Mouse (Mus musculus) neural tube, embryonic 14.5 days (tissue): ENCODE measurements at regions not wholly inside any gene's neighbourhood (a gene's known extent, or its start where the extent isn't known, plus 50 kb on each side); places are given as distances from the start of the nearest gene placed in this dataset.
"Not testable (repeated sequence)": the region's sequence is repeated elsewhere in the genome, so short reads cannot be mapped to it uniquely, and the experiment has no call there.

Source experiments
- ATAC-seq: fragments of 200-750 bp; cut with Nextera tagmentation; 2 replicates; pipeline ENCODE4 v1.8.0; 2017; ENCODE audit warnings: low read depth, mild to moderate bottlenecking, moderate TSS enrichment, moderate library complexity
- H3K27ac ChIP-seq: fragments of 300-500 bp; sonication (generic); 2 replicates; pipeline ENCODE4 v1.5.1; 2014; ENCODE audit warnings: low read depth, mild to moderate bottlenecking, control low read depth, low read length, moderate library complexity, mixed read lengths
- H3K27me3 ChIP-seq: fragments of 300-500 bp; sonication (generic); 2 replicates; pipeline ENCODE4 v1.6.1; 2014; ENCODE audit warnings: low read length; ENCODE audit not compliant: control insufficient read depth, insufficient read depth
- H3K36me3 ChIP-seq: fragments of 300-500 bp; sonication (generic); 2 replicates; pipeline ENCODE4 v1.6.1; 2014; ENCODE audit warnings: low read length, mixed read lengths; ENCODE audit not compliant: control insufficient read depth, insufficient read depth
- H3K4me1 ChIP-seq: fragments of 300-500 bp; sonication (generic); 2 replicates; pipeline ENCODE4 v1.6.1; 2014; ENCODE audit warnings: low read length; ENCODE audit not compliant: control insufficient read depth, insufficient read depth
- H3K4me2 ChIP-seq: fragments of 300-500 bp; sonication (generic); 2 replicates; pipeline ENCODE4 v1.6.1; 2014; ENCODE audit warnings: mild to moderate bottlenecking, low read depth, low read length, control low read depth
- H3K4me3 ChIP-seq: fragments of 300-500 bp; sonication (generic); 2 replicates; pipeline ENCODE4 v1.5.1; 2014; ENCODE audit warnings: low read depth, low read length, control low read depth, mixed read lengths
- H3K9ac ChIP-seq: fragments of 300-500 bp; sonication (generic); replicated peaks from 2 replicates; pipeline ENCODE4 v1.6.1; 2014; ENCODE audit warnings: low read depth, mild to moderate bottlenecking, control low read depth, low read length, mixed read lengths
- H3K9me3 ChIP-seq: fragments of 300-500 bp; sonication (generic); 2 replicates; pipeline ENCODE4 v1.6.1; 2016; ENCODE audit warnings: low read length; ENCODE audit not compliant: control insufficient read depth
- WGBS: fragments of 180-500 bp; shearing (Covaris S2); extraction: QIAGEN DNeasy Blood & Tissue Kit; methylation state at CpG from one replicate; pipeline ENCODE4 v1.1.7; 2014; 5-methylcytosine and 5-hydroxymethylcytosine counted together

DNA sequence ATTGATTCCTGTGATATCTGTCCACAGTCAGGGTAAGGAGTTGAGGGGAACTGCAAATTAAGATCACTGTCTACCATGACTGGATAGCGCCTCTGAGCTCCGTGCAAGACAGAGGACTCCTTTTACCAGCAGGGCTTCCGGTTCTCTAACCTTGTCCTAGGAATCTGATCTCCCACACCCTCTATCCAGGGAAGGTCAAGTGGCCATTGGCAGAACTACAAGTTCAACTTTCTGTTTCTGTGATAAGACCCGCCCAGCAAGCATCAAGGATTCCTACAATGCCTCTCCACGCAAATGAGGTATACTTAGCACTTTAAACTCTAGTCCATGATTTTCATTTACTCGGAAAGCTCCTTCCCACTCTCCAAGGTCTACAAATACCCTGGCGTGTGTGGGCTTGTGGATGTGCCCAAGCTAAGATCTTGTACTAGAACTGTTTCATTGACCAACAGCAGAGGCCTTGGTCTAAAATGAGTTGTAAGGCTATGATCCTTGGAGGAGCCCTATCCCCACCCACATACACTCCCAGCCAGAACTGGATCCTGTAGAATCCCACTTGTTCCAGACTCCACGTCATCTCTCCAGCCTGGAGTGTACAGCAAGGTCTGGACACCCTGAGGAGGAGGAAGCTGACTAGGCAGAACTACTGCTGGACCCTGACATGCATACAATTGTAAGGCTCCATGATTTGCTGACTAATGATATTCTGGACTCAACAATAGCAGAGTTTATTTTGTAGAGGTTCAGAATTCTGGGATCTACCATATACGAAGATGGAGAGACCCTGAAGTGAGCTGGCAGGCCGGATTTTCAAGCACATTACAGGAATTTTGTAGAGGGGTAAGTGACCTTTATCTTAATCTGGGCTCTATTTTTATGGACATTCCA is 190.8 kb upstream of the Phyhipl start:
- H3K4me3 ChIP-seq: no peak overlapping the region
- H3K4me2 ChIP-seq: no peak overlapping the region
- no peak overlapping the region for H3K9ac ChIP-seq
- no peaks in the 10 kb centered on the region for H3K9me3 ChIP-seq
- no peak overlapping the region for H3K27ac ChIP-seq
- no peaks in the 10 kb centered on the region for H3K27me3 ChIP-seq
- ATAC-seq: no peak
- WGBS: 93% methylated on average over 10 of the region's 10 CpGs
- H3K4me1 ChIP-seq: no peaks in the 10 kb centered on the region
- H3K36me3 ChIP-seq: no peaks in the 10 kb centered on the region

DNA sequence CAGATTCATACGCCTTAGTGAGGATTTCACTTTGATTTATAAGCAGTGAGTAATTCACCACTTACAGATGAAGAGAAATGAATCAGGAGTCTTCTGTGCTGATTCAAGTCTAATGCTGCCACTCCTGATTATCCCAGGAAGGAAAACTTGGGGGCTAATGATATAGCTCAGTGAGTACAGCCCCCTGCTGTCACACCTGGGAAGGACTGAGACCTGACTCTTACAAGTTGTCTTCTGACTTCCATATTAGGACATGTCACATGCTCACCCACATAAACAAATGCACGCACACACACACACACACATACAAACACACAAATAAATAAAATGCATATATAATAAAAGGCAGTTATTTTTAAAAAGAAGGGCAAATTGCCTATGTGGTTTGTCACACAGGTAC is 188.1 kb upstream of the Phyhipl start:
- no peaks in the 10 kb centered on the region for H3K36me3 ChIP-seq
- 83% methylated on average over 2 of the region's 2 CpGs for WGBS
- H3K9me3 ChIP-seq: no peaks in the 10 kb centered on the region
- no peaks in the 10 kb centered on the region for H3K27me3 ChIP-seq
- no peaks in the 10 kb centered on the region for H3K4me1 ChIP-seq
- H3K4me3 ChIP-seq: no peak overlapping the region
- no peak for ATAC-seq
- H3K27ac ChIP-seq: no peak overlapping the region
- H3K9ac ChIP-seq: no peak overlapping the region
- H3K4me2 ChIP-seq: no peak overlapping the region

DNA sequence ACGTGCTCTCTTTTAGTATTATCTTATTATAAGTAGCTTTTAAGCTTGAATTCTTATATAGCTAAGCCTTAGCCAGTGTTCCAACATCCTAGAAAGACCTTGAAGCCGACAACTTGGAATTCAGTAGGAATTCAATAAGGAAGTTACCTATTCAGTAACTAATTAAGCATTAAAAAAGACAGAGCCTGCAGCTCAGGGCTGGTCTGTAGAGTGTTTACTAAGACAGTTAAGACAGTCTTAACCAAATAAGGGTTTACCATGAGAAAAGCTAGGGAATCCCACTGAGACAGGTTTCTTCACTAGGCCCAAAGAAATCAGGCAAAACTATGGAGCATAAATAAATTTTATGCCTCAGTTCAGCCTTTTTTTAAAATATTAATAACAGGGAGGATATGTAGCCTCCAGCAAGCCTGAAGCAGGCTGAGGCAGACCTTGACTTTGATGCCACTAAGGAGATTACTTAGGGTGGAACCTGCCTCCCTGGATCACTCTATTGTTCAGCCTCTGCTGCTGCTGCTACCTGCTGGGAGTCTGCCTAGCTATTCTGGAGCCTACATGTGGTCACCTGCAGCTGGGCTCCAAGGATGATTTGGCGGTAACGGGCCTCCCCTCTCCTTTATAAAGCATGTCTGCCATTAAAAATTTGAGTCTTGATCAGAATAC is 186.5 kb upstream of the Phyhipl start:
- WGBS: 89% methylated on average over 4 of the region's 4 CpGs
- Histone ChIP-seq H3K27ac (no peak overlapping the region), H3K4me2 (no peak overlapping the region), H3K27me3 (no peaks in the 10 kb centered on the region), H3K36me3 (no peaks in the 10 kb centered on the region), H3K4me1 (no peaks in the 10 kb centered on the region), H3K4me3 (no peak overlapping the region), H3K9me3 (no peaks in the 10 kb centered on the region; the same call in 1 of the 2 replicates), H3K9ac (no peak overlapping the region)
- no peak for ATAC-seq

DNA sequence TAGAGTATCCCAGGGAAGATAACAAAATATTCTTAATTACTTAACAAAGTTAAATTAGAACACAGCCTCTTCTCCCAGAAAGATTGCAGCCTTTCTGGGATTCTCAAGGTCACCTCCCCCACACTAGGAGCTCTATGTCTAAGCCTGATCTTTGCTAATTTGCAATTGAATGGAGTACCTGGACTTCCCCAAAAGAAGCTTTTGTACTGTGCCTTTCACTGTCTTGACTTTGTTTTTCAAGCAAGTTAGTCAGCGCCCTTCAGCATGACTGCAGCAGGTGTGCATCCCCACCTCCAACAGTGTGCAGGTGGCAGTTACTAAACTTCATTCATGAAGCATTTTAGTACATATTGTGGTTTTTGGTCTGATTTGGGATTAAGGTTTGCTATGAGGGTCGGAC is 185.4 kb upstream of the Phyhipl start:
- WGBS: 94% methylated on average over 2 of the region's 2 CpGs

DNA sequence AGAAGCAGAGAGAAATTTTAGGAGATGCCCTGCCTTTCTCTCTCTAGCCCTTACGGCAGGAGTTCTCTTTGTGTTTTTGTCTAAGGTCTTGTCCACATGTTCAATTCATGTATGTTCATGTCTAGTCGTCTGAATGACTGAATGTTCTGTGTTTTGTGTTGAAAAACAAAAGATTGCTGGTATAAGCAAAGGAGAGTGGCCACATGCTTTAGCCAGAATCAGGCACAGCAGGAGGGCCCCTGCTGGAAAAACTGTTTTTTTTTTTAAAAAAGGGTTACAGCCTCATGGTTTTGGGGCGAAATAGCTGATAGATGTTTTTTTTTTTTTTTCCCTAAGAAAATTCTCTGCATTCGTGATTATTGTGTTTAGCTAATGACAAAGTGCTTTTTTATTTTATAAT is 182.4 kb upstream of the Phyhipl start:
- Histone ChIP-seq H3K27me3 (no peaks in the 10 kb centered on the region), H3K9ac (no peak overlapping the region), H3K27ac (no peak overlapping the region), H3K9me3 (no peaks in the 10 kb centered on the region; the same call in 1 of the 2 replicates), H3K4me3 (no peak overlapping the region), H3K4me2 (no peak overlapping the region), H3K4me1 (no peaks in the 10 kb centered on the region), H3K36me3 (no peaks in the 10 kb centered on the region)
- WGBS: 81% methylated on average over 4 of the region's 4 CpGs
- ATAC-seq: no peak

More for the DNA sequence above, 185.4 kb upstream of the Phyhipl start:
- not testable (repeated sequence) for H3K4me2 ChIP-seq, ATAC-seq, H3K27me3 ChIP-seq, H3K27ac ChIP-seq, H3K36me3 ChIP-seq, H3K9me3 ChIP-seq, H3K4me1 ChIP-seq, H3K4me3 ChIP-seq, H3K9ac ChIP-seq

DNA sequence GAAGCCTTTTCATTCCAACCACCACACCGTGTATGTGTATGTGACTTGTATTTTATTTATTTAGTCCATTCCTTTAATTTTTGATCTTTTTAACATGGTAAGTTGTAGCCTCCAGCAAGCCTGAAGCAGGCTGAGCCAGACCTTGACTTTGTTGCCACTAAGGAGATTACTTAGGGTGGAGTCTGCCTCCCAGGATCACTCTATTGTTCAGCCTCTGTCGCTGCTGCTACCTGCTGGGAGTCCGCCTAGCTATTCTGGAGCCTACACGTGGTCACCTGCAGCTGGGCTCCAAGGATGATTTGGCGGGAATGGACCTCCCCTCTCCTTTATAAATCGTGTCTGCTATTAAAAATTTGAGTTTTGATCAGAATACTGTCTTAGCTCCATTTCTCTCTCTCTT is 181.6 kb upstream of the Phyhipl start:
- Histone ChIP-seq H3K36me3 (no peaks in the 10 kb centered on the region), H3K4me1 (no peaks in the 10 kb centered on the region), H3K27ac (no peak overlapping the region), H3K9me3 (no peaks in the 10 kb centered on the region; the same call in 1 of the 2 replicates), H3K4me2 (no peak overlapping the region), H3K27me3 (no peaks in the 10 kb centered on the region), H3K9ac (no peak overlapping the region), H3K4me3 (no peak overlapping the region)
- ATAC-seq: no peak
- WGBS: 85% methylated on average over 6 of the region's 6 CpGs

DNA sequence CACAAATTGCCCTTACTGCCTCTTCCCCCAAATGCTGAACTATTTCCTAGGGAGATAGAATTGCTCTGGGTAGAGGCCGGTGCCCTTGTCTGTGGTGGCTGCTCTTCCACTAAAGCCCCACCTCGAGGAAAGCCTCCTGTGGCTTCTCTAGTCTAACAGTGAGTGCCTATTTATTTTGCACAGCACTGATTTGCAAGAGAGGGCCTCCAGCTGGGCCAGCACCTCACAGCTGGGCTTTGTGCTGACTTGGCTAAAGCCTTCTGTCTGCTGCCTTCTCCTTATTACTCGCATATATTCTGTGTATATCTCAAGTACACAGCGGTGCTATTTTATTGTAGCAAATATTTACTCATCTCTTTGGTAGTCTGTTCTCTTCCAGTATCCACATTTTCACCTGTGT is 176.9 kb upstream of the Phyhipl start:
- Histone ChIP-seq H3K27me3 (no peaks in the 10 kb centered on the region), H3K9ac (no peak overlapping the region), H3K4me2 (no peak overlapping the region), H3K9me3 (no peaks in the 10 kb centered on the region; the same call in 1 of the 2 replicates), H3K4me1 (no peaks in the 10 kb centered on the region), H3K4me3 (no peak overlapping the region), H3K27ac (no peak overlapping the region), H3K36me3 (no peaks in the 10 kb centered on the region)
- WGBS: 38% methylated on average over 4 of the region's 4 CpGs
- no peak for ATAC-seq

DNA sequence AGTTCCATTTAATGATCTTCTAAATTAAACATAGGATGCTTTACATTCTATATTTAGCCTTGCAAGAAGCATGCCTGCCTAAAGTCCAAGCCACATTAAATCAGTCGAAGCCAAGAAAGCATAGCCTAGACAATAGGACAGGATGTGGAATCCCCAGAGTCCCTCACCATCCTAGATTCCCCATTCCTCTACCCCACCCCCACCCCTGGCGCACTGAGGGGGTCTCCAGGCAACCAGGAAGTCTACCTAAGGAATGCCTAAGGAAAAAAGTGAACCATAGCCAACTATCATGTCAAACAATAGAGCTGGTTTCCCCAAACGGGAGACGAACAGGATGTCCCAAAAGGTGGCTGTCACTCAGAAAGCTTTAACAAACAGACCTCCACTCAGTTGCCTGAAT is 172.5 kb upstream of the Phyhipl start:
- Histone ChIP-seq H3K4me2 (no peak overlapping the region), H3K9me3 (no peaks in the 10 kb centered on the region), H3K4me1 (no peaks in the 10 kb centered on the region), H3K27me3 (no peaks in the 10 kb centered on the region), H3K27ac (no peak overlapping the region), H3K36me3 (no peaks in the 10 kb centered on the region), H3K4me3 (no peak overlapping the region), H3K9ac (no peak overlapping the region)
- ATAC-seq: peak; percentile 76; the same call in 1 of the 2 replicates
- WGBS: 7% methylated on average over 4 of the region's 4 CpGs

DNA sequence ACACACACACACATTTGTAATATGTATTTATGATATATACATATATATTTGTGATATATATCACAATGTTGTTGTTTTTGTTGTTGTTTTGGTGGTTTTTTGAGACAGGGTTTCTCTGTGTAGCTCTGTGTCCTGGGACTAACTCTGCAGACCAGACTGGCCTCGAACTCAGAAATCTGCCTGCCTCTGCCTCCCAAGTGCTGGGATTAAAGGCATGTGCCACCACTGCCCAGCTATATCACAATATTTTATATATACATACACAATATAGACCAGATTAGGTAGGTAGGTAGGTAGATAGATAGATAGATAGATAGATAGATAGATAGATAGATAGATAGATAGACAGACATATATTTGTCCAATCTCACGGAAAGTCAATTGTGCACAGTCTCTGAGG is 171.8 kb upstream of the Phyhipl start:
- not testable (repeated sequence) for H3K4me1 ChIP-seq, H3K27ac ChIP-seq, H3K9ac ChIP-seq, ATAC-seq, H3K4me2 ChIP-seq, H3K4me3 ChIP-seq, H3K27me3 ChIP-seq, H3K36me3 ChIP-seq, H3K9me3 ChIP-seq
- 95% methylated on average over 2 of the region's 2 CpGs for WGBS
